Mouse (Mus musculus) embryonic facial prominence, embryonic 15.5 days (tissue): ENCODE results near the gene Cst8. TPM values are rescaled to one million over a fixed set of nuclear protein-coding genes. Genes with fewer than 3 reads are reported as not detected.

Experiments used
- ATAC-seq: fragments of 200-750 bp; cut with Nextera tagmentation; 2 replicates; pipeline ENCODE4 v1.8.0; 2017; ENCODE audit warnings: low read depth, moderate TSS enrichment; ENCODE audit not compliant: insufficient number of reproducible peaks, low FRiP score, low TSS enrichment
- H3K27ac ChIP-seq: fragments of 300-500 bp; sonication (generic); replicated peaks from 2 replicates; pipeline ENCODE4 v1.5.1; 2015; ENCODE audit warnings: mild to moderate bottlenecking, inconsistent platforms
- H3K27me3 ChIP-seq: fragments of 300-500 bp; sonication (generic); 2 replicates; pipeline ENCODE4 v1.6.1; 2015; ENCODE audit warnings: inconsistent platforms
- H3K36me3 ChIP-seq: fragments of 300-500 bp; sonication (generic); 2 replicates; pipeline ENCODE4 v1.6.1; 2015; ENCODE audit warnings: mild to moderate bottlenecking, inconsistent platforms
- H3K4me1 ChIP-seq: fragments of 300-500 bp; sonication (generic); 2 replicates; pipeline ENCODE4 v1.6.1; 2015; ENCODE audit warnings: inconsistent platforms
- H3K4me2 ChIP-seq: fragments of 300-500 bp; sonication (generic); replicated peaks from 2 replicates; pipeline ENCODE4 v1.6.1; 2015; ENCODE audit warnings: mild to moderate bottlenecking, inconsistent platforms
- H3K4me3 ChIP-seq: fragments of 300-500 bp; sonication (generic); replicated peaks from 2 replicates; pipeline ENCODE4 v1.5.1; 2015; ENCODE audit warnings: mild to moderate bottlenecking, inconsistent platforms
- H3K9ac ChIP-seq: fragments of 300-500 bp; sonication (generic); 2 replicates; pipeline ENCODE4 v1.6.1; 2015; ENCODE audit warnings: inconsistent platforms
- H3K9me3 ChIP-seq: fragments of 300-500 bp; sonication (generic); replicated peaks from 2 replicates; pipeline ENCODE4 v1.6.1; 2016; ENCODE audit warnings: inconsistent platforms
- WGBS: fragments of 180-500 bp; shearing (Covaris S2); methylation state at CpG from one replicate; pipeline ENCODE4 v1.1.7; 2015; 5-methylcytosine and 5-hydroxymethylcytosine counted together
- polyA plus RNA-seq: library from polyadenylated mRNA; unstranded; fragments of >200 nt; fragmentation: Nextera tagmentation; extraction: Ambion mirVana; gene quantifications from 2 replicates; pipeline ENCODE4 v1.2.1, GENCODE M21; 2015

Cst8 gene
- polyA plus RNA-seq, 1 experiment from 2014 or later, result not detected

GRCm38 (mm10) chr2:148825986-148826385 lies 27.4 kb downstream of the Cst8 start:
- no peak overlapping the region for H3K27ac ChIP-seq
- no peak for ATAC-seq

GRCm38 (mm10) chr2:148834912-148835311 lies 36.3 kb downstream of the Cst8 start, which contains the start of gene Cst9:
Gene Cst9 (plus strand): TSS chr2:148835147.
- no peaks in the 10 kb centered on the region for H3K9me3 ChIP-seq
- H3K27ac ChIP-seq, result no peak within 1 kb of the TSS
- no peaks in the 10 kb centered on the region for H3K4me1 ChIP-seq
- no peak within 1 kb of the TSS for H3K4me3 ChIP-seq
- no peak for ATAC-seq
- H3K4me2 ChIP-seq, result no peak within 1 kb of the TSS
- no peaks in the 10 kb centered on the region for H3K36me3 ChIP-seq
- H3K27me3 ChIP-seq, result no peaks in the 10 kb centered on the region
- no peak within 1 kb of the TSS for H3K9ac ChIP-seq
- 65% methylated on average over 4 of the region's 4 CpGs for WGBS

More at GRCm38 (mm10) chr2:148825986-148826385, 27.4 kb downstream of the Cst8 start:
- Histone ChIP-seq H3K36me3 (no peaks in the 10 kb centered on the region), H3K27me3 (no peaks in the 10 kb centered on the region), H3K4me2 (no peak overlapping the region), H3K9me3 (no peaks in the 10 kb centered on the region), H3K4me1 (no peaks in the 10 kb centered on the region), H3K4me3 (no peak overlapping the region), H3K9ac (no peak overlapping the region)
- WGBS, result 42% methylated on average over 1 of the region's 1 CpGs

- H3K4me1 ChIP-seq, result no peaks in the 10 kb centered on the region
- 84% methylated on average over 5 of the region's 5 CpGs for WGBS
- H3K9ac ChIP-seq, result no peak overlapping the region
Measured at GRCm38 (mm10) chr2:148838075-148838777, 39.6 kb downstream of the Cst8 start.

GRCm38 (mm10) chr2:148839224-148839623 lies 40.6 kb downstream of the Cst8 start:
- H3K27me3 ChIP-seq, result no peaks in the 10 kb centered on the region
- 95% methylated on average over 2 of the region's 2 CpGs for WGBS
- no peak overlapping the region for H3K27ac ChIP-seq
- no peak overlapping the region for H3K4me2 ChIP-seq
- H3K9me3 ChIP-seq, result no peaks in the 10 kb centered on the region
- no peaks in the 10 kb centered on the region for H3K36me3 ChIP-seq
- no peak overlapping the region for H3K9ac ChIP-seq
- ATAC-seq, result no peak
- H3K4me3 ChIP-seq, result no peak overlapping the region
- no peaks in the 10 kb centered on the region for H3K4me1 ChIP-seq

More at GRCm38 (mm10) chr2:148838075-148838777, 39.6 kb downstream of the Cst8 start:
- no peak for ATAC-seq
- Histone ChIP-seq H3K4me3 (no peak overlapping the region), H3K36me3 (no peaks in the 10 kb centered on the region), H3K27me3 (no peaks in the 10 kb centered on the region), H3K9me3 (no peaks in the 10 kb centered on the region), H3K4me2 (no peak overlapping the region), H3K27ac (no peak overlapping the region)

- Histone ChIP-seq H3K36me3 (no peaks in the 10 kb centered on the region), H3K9ac (no peak overlapping the region), H3K27ac (no peak overlapping the region), H3K27me3 (no peaks in the 10 kb centered on the region), H3K4me2 (no peak overlapping the region), H3K4me1 (no peaks in the 10 kb centered on the region), H3K4me3 (no peak overlapping the region), H3K9me3 (no peaks in the 10 kb centered on the region)
- ATAC-seq, result peak; percentile 24; the same call in 1 of the 2 replicates
- 42% methylated on average over 8 of the region's 8 CpGs for WGBS
Measured at GRCm38 (mm10) chr2:148851116-148851906, 52.7 kb downstream of the Cst8 start.

Other genes with a start within 250 kb of the Cst8 start
- gene Nxt1, start 126.2 kb upstream of the Cst8 start, polyA plus RNA-seq, result 76.9 and 80.4 TPM in 2 replicates
- 18.7 and 20.1 TPM in 2 replicates for gene Gzf1, start 117.8 kb upstream of the Cst8 start, polyA plus RNA-seq
- gene Napb, start 66.3 kb upstream of the Cst8 start, polyA plus RNA-seq, result 4.6 and 5.6 TPM in 2 replicates
- not detected in 2 replicates for gene Cstl1, start 48.4 kb upstream of the Cst8 start, polyA plus RNA-seq
- not detected in 2 replicates for gene Cst11, start 27.3 kb upstream of the Cst8 start, polyA plus RNA-seq
- gene 8030411F24Rik, start 16.8 kb upstream of the Cst8 start, polyA plus RNA-seq, result 0.88 and 1.3 TPM in 2 replicates
- gene Cst12, start 9.4 kb upstream of the Cst8 start, polyA plus RNA-seq, result not detected in 2 replicates
- gene Cst13, start 21.3 kb downstream of the Cst8 start, polyA plus RNA-seq, result not detected in 2 replicates
- not detected in 2 replicates for gene Cst9, start 36.4 kb downstream of the Cst8 start, polyA plus RNA-seq
- gene 9230104L09Rik, start 66.3 kb downstream of the Cst8 start, polyA plus RNA-seq, result not detected in 2 replicates
- gene Cst3, start 76.9 kb downstream of the Cst8 start, polyA plus RNA-seq, result 534 and 540 TPM in 2 replicates
- not detected in 2 replicates for gene Gm1330, start 204.5 kb downstream of the Cst8 start, polyA plus RNA-seq
- gene Gm10750, start 218.5 kb downstream of the Cst8 start, polyA plus RNA-seq, result not detected in 2 replicates